Mouse (Mus musculus) mouse embryonic stem cell (cell line): ENCODE data around the gene Hsph1.

Source experiments
- in situ Hi-C, 2 experiments: fragments of 300-500 bp; cut with MboI; formaldehyde crosslinking; loops; 1 replicate in 1 of 2; 3 replicates in 1 of 2; pipeline ENCODE4 v1.14.3; 2019 to 2020; ENCODE audit warnings: low sequenced_read_pairs in 2 of 2, low pct_unique_long_range_greater_than_20kb in 1 of 2, mixed read lengths in 1 of 2; ENCODE audit not compliant: unreplicated experiment in 1 of 2

Gene Hsph1

DNA sequence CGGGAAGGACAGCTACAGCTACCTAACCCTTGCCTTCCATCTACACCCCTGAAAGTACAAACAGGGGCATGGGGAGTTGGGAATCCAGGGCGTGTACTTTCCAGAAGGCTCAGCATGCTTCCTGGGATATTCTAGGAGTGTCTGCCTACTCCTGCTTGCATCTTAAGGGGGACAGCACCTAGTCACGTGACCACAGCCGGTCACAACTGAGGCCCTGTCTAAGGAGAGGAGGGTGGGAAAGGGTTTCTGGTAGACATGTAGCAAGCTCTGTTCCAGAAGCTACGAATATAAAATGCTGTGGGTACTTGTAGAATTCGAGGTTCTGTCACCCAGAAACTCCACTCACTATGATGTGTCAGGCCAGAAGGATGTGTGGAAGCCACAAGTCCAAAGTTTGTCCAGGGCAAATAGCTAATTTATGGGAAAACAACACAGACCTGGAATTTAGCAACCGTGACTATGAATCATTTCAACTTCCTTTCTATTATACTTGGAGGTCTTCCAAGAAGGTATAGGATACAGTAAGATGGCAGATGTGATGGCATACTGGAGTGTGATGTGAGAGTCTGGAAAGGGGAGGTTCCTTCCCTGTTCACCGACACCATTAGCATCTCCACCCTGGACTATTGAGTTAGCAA is 29.0 kb downstream of the Hsph1 start:
- in situ Hi-C loops, result no loop called here

DNA sequence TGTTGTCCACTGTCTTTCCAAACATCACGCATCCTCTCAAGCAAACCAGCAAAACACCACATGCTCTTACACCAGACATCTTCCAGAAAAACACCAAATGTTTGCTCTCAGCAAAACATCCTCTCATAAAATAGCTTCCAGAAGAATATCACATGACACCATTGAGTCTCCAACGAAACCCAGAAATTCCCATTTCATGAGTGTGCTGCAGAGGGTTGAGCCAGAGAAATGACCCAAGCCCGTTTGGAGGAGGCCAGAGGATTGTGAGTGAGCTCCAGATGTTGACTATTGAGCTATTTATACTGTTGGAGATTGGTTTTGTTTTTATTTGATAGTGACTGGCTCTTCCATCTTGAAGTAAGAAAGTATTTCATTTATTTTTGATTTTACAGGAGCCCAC is 32.9 kb downstream of the Hsph1 start:
- in situ Hi-C loops, result no loop called here

DNA sequence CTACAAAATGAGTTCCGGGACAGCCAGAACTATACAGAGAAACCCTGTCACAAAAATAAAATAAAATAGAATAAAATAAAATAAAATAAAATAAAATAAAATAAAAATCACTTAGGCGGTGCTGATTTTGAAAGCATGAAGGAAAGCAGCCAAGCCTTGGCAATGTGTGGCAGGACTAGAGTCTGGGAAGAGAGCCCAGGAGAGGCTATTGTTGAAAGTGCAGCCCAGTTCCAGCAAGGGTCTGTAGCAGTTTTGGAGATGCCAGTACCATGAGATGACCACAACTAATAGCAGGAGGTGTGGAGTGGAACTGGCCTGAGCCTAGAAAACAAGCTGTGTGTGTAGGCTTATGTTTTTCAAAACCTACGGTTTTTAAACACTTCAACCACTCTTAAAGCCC is 34.2 kb downstream of the Hsph1 start:
- in situ Hi-C loops, result no loop called here

DNA sequence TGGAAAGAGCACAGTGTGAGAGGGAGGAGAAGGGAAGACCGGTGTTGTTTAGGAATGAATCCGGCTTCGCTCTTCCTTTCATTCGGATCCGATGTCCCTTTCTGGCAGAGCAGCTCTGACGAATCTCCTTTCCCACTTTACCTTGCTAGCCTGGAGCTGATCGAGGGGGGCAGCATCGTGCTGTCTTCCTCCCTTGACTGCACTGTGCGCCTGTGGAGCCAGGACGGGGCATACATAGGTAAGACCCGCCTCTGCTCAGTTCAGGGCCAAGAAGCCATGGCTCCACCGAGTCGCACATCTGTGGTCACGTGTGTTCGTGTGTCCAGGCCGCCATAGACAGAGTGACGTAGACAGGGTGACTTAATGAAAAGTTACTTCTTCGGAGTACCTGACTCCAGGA is 38.8 kb downstream of the Hsph1 start:
- in situ Hi-C loops, result no loop called here

DNA sequence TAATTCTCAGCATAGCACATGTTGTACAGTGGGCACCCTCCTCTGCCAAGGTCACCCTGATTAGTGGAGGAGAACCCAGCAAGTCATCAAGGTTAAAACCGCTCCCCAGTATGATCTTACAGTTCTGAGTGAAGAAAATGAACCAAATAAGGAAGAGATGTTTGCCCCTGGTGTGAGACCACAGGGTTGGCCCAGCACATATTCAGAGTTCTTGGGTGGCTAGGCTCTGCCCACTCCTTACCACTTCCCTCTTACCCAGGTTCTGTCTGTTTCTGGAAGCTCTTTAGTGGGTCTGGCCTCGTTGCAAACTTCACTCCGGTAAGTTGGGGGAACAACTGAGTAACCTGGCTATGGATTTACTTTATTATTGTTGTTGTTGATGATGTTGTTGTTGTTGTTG is 42.0 kb downstream of the Hsph1 start:
- in situ Hi-C loops, result no loop called here

DNA sequence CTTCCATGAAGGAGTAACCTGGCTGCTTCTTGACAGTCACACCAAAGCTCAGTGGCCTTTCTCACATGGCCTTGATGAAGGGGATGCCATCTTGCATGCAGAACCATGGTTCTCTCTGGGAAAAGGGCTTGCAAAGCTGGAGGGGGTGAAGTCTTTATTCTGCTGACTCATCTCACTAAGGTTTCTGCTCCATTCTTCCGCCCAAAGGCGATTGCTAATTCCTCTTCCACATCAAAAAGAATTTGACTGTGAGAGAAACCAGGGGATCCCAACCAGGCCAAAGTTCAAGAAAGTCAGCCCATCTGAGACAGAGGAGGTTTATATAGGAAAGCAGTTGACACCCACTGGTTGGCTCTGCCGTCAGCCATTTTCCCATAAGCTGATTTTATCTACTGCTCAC is 46.2 kb downstream of the Hsph1 start:
- in situ Hi-C loops, result no loop called here

DNA sequence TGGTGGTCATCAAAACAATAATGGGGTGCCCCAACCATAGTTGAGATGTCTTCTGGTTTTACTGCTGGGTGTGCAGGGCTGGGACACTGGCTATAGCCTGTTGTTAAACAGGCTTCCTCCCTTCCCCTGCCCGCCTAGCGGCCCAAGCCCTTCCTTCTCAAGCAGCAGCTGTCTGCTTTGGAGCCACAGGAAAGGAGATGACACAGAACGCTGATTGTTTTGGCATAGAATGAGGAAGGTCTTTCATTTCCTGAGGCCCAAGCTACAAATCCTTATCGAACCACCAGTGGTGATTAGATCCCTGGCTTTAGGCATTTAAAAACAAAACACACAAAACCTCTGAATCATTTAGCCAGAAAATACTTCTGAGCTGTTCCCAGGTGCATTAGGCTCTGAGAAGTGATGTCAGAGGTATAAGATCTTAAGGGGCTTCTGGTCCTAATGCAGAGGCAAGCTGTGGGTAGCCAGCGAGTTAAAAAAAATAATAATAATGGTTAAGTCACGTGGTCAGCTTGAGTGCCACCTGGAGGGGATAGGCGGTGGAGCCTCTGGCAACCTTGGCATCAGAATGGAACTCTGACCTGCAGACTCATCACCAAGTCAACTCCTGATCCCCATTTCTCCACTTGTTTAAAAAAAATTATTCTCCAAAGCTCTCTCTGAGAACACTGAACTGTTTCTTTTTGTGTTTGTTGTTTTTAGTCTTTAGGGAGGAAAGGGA is 47.2 kb downstream of the Hsph1 start:
- in situ Hi-C loops, result no loop called here

DNA sequence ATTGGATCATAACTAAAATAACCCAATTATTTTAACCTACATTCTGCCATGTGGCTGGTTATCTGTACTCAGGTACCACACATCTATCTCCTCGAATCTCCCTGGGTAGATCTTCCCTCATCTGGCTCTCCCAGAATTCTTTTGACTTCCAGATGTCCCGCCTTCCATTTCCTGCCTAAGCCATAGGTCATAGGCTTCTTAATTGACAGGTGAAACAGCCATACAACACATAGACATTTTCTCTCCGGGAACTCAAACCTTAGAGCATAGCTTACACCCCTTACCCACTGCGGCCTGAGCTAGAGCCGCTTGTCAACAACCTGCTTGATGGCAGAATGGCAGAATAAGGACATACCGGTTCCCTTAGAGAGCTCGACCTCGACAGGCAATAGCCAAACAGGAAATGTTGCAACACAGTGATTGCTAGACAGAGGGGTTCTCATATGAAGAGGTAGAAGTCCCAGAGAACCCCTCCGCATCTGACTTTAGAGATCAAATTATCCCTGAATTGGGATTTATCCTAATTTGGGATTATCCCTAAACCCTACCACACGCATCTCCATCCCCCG is 48.8 kb downstream of the Hsph1 start:
- in situ Hi-C loops, result no loop called here

DNA sequence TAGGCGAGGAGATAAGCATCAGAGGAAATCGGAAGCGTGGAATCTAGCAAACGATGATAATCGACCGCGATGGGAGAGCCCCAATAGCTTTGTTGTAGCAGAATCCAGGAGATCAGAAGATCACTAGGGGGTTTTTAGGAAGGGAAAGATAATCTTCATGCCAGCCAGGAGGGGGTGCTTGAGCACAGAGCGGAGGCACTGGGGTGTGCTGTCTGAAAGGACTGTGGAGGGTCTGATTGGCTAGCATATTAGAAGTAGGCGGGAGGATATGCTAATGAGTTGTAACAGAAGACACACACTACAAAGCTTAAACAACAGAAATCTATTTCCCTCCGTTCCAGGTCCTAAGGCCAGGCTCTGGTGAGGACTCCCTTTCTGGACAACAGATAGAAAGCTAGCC is 50.3 kb downstream of the Hsph1 start:
- in situ Hi-C loops, result no loop called here

DNA sequence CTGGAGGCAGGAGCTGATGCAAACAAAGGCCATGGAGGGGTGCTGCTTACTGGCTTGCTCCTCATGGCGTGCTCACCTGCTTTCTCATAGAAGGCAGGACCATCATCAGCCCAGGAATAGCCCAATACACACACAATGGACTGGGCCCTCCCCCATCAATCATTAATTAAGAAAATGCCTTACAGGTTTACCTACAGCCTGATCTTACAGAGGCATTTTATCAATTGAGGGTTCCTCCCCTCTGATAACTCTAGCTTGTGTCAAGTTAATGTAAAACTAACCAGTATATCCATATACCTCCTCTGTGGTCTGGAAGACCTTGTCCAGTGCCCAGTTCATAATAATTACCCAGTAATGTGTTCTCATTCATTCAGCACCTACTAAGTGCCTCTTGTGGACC is 50.9 kb downstream of the Hsph1 start:
- in situ Hi-C loops, result no loop called here

DNA sequence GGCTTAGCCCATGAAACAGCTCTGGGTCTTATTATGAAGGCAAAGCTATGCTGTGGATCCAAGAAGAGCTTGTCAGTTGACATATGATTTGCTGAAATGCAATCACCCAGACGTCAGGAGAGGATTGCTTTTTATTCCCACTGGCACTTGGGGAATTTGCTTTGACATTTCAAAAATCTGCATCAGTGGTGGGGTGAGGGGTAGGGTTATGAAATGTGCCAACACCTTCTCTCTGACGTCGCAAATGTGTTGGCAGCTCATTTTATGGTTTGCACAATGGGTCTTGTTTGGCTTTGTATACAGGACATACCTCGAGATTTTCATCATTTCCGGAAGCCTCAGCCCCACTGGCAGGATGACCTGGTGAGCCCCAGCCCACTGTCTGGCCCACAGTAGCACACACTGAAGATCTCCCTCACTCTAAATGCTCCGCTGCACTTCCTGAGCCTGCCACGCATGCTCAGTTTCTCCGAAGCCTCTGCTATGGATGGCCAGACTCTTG is 52.0 kb downstream of the Hsph1 start:
- in situ Hi-C loops, result no loop called here

DNA sequence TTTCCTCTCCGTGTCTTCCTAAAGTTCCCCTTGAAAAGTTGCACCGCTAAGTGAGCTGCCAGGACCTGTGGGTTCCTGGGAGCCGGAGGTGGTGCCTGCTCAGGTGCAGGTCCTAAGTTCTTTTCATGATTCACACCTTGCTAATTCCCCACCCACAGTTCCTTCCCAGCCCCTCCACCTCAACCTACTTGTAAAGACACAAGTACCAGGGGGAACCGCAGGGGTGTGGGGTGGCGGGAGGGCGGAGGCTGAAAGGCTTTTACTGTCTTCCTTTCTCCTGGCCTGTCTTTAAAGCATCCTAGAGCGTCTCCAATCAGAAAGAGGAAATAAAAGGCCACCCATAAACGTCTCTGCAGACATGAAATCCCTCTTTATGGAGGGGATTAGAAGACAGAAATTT is 52.7 kb downstream of the Hsph1 start:
- in situ Hi-C loops, result no loop called here

DNA sequence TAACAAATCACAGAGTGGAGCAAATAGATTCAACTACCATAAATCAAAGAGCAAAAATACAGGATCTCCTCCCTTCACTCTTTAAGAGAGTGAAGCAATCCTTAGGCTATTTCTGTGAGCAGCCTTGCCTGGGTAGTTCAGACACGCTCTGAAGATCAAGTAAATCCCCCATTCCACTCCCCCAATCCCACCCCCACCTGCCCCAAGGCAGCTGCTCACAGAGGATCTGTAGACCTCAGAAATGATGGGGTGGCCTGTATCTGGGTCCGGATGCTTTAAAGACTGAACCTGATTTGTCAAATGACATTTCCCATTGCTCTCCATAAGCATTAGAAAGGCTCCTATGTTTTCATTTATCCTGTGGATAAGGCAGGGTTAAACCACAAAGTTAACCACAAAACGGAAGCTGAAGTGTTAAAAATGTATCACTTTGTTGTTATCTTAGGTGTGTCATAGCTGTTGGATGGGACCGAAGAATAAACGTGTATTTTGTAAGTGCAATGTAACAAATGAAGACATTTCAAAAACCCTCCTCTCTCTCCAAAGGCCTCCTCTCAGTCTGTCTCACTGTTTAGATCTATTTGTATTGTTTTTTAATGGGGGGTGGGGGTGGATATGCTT is 53.4 kb downstream of the Hsph1 start:
- in situ Hi-C loops, result no loop called here

DNA sequence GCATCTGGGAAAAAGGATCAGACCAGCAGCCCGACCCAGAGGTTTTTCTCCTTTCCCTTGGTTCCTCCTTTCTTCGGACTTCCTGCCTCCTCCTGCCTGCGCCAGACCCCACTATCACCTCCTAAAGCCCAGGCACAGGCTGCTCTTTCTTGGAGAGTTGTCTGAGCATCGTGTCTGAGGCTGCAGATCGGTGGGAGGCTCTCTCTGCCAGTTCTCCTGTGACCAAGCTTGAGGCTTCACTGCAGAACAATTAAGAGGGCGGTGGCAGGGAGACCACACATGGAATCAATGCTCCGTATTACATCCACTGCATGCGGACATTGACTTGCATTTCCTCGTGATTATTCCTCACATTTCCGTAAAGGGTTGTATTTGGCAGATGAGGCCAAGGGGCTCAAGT is 58.7 kb downstream of the Hsph1 start:
- in situ Hi-C loops, result no loop called here

DNA sequence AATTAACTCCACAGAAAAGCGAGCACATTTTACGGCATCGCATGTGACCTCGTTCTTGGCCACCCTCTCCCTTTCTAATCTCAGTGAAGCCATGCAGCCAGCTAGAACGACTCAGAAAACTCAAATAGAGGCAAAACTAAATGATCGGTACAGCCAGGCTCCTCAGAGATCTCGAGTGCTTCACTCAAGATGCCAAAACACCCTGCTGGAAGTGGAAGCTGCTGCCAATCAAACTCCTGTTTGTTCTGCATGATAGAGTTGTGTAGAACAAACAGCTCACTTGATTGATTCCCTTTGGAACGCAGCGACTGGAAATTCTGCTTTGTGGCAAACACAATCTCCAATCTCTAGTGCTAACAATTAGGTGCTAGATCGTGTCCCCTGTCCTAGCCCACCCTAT is 59.2 kb downstream of the Hsph1 start:
- in situ Hi-C loops, result no loop called here

DNA sequence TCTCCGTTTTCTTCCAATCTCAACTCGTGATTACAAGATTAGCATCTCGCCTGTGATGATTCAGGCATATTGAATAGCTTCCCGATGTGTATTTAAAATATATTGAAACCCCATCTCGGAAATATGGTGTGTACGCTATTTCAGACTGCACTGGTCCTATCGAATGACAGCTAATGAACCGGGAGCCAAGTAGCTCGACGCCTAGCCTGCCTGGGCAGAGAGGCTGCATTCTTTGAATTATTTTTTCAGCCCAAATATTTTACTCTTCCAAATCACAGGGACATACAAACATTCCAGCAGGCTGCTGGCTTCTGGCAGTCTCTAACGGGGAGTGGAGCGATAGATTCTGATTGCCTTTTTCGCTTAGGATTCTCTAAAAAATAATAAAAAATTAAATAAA is 67.2 kb downstream of the Hsph1 start:
- in situ Hi-C loops, result no loop called here

DNA sequence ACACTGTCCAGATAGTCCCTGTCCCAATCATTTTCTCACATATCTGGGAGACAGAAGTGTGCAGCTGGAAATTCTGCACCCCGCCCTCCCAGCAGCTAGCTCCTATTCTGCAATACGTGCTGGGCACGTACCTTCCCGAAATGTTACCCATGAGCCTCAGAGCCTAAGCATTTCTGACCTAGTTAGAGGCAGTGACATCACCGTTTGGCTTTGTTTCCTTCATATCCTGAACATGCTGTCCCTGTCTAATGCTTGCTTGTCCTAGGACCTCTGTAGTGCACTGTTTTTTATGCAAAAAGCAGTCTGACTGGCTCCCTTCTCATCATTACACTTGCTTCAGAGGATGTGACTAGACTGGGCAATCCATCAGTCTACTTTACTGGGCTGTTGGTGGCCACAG is 69.2 kb downstream of the Hsph1 start:
- in situ Hi-C loops, result no loop called here

DNA sequence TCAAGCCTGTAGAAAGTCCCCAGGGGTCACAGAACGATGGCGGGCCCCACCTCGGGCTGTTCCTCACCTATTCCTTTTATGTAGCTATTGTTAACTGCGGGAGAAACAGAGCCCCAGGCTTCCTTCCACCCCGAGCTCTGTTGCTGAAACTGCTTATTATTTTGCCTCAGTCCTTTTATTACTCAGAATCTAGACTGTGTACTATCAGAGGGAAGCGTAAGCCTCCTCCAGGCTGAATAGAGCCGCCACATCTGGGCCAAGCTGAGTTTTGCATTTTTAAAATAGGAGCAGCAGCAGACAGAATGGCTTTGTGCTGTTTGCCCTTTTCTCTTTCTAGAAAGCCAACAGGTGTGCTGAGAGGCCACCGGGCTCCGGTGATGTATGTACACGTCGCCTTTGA is 70.2 kb downstream of the Hsph1 start:
- in situ Hi-C loops, result no loop called here
